Mouse (Mus musculus) heart, embryonic 14.5 days (tissue): ENCODE measurements around the gene Rhbdf2. TPM values are rescaled to one million over a fixed set of nuclear protein-coding genes. Genes with fewer than 3 reads are reported as not detected.

ENCODE experiments used
- ATAC-seq: fragments of 200-750 bp; cut with Nextera tagmentation; 2 replicates; pipeline ENCODE4 v1.8.0; 2017; ENCODE audit warnings: low read depth, moderate TSS enrichment; ENCODE audit not compliant: insufficient number of reproducible peaks, insufficient read depth, low FRiP score
- H3K27ac ChIP-seq, 2 experiments: fragments of 200-500 bp in 1 of 2; fragments of 300-500 bp in 1 of 2; sonication (generic) in 1 of 2; replicated peaks in 1 of 2; 2 replicates each; pipeline ENCODE4 v1.5.1; 2012 to 2014; ENCODE audit warnings: low read depth in 2 of 2, low read length in 2 of 2, control low read depth in 1 of 2, mild to moderate bottlenecking in 1 of 2, mixed read lengths in 1 of 2; ENCODE audit not compliant: control insufficient read depth in 1 of 2, insufficient read depth in 1 of 2
- H3K27me3 ChIP-seq: fragments of 300-500 bp; sonication (generic); 2 replicates; pipeline ENCODE4 v1.6.1; 2014; ENCODE audit warnings: mild to moderate bottlenecking, low read length, control low read depth; ENCODE audit not compliant: control insufficient read depth, insufficient read depth
- H3K36me3 ChIP-seq: fragments of 300-500 bp; sonication (generic); 2 replicates; pipeline ENCODE4 v1.6.1; 2014; ENCODE audit warnings: mild to moderate bottlenecking, control low read depth, low read length, mixed read lengths; ENCODE audit not compliant: control insufficient read depth, insufficient read depth
- H3K4me1 ChIP-seq, 2 experiments: fragments of 200-500 bp in 1 of 2; fragments of 300-500 bp in 1 of 2; sonication (generic) in 1 of 2; 2 replicates each; pipeline ENCODE4 v1.6.1; 2012 to 2014; ENCODE audit warnings: low read length in 2 of 2, control low read depth in 1 of 2, mixed read lengths in 1 of 2; ENCODE audit not compliant: control insufficient read depth in 2 of 2, insufficient read depth in 2 of 2
- H3K4me2 ChIP-seq: fragments of 300-500 bp; sonication (generic); 2 replicates; pipeline ENCODE4 v1.6.1; 2014; ENCODE audit warnings: mild to moderate bottlenecking, low read length
- H3K4me3 ChIP-seq, 2 experiments: fragments of 200-500 bp in 1 of 2; fragments of 300-500 bp in 1 of 2; sonication (generic) in 1 of 2; 2 replicates each; pipeline ENCODE4 v1.5.1; 2012 to 2014; ENCODE audit warnings: low read length in 2 of 2, mild to moderate bottlenecking in 2 of 2, control low read depth in 1 of 2, low read depth in 1 of 2, moderate library complexity in 1 of 2; ENCODE audit not compliant: control insufficient read depth in 1 of 2, insufficient read depth in 1 of 2
- H3K9ac ChIP-seq: fragments of 300-500 bp; sonication (generic); 2 replicates; pipeline ENCODE4 v1.6.1; 2014; ENCODE audit warnings: mild to moderate bottlenecking, low read length
- H3K9me3 ChIP-seq: fragments of 300-500 bp; sonication (generic); 2 replicates; pipeline ENCODE4 v1.6.1; 2016; ENCODE audit warnings: low read length, control low read depth; ENCODE audit not compliant: control insufficient read depth
- WGBS: fragments of 180-500 bp; shearing (Covaris S2); extraction: QIAGEN DNeasy Blood & Tissue Kit; methylation state at CpG from one replicate; pipeline ENCODE4 v1.1.7; 2014; 5-methylcytosine and 5-hydroxymethylcytosine counted together
- polyA plus RNA-seq: library from polyadenylated mRNA; unstranded; fragments of >200 nt; fragmentation: Nextera tagmentation; extraction: Ambion mirVana; gene quantifications from 2 replicates; pipeline ENCODE4 v1.2.1, GENCODE M21; 2014

Gene Rhbdf2
- polyA plus RNA-seq, 1 experiment from 2014 or later: 6.6 TPM

DNA sequence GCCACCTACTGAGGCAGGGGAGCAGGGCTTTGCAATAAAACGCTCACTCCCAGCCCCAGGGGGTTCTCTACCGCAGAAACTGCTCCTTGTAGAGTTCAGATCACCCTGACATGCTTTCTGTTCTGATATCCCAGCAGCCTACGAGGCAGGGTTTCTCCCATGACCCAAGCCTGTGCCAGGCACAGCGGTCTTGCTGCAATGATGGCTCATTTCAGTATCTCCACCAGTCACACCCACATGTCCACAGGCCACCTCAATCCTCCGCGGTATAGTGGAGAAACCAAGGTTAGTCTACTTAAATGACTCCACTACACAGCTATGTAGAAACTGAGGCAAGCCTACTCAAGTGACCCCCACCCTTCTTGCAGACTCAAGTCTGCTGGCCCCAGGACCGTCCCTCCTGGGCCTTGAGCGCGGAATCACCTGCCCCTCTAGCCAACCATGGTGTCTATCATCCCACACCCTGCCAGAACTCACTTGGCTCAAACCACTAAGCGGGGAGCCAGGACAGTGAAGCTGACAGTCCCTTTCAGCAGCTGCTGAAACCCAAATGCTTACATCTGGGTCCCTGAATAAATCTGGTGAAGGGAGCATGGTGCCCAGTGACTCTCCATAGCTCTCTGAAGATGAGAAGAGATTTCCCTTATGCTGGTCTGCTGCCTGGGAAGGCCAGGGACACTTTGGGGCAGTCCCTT lies 6.1 kb downstream of the Rhbdf2 start:
- H3K9me3 ChIP-seq: no peaks in the 10 kb centered on the region
- no peak for ATAC-seq
- no peaks in the 10 kb centered on the region for H3K36me3 ChIP-seq
- peak overlapping the region; percentile 40 to 43 for H3K27ac ChIP-seq
- H3K4me2 ChIP-seq: peak overlapping the region; percentile 89; the same call in 1 of the 2 replicates
- WGBS: 64% methylated on average over 10 of the region's 10 CpGs
- H3K4me3 ChIP-seq: no peak overlapping the region
- H3K27me3 ChIP-seq: no peaks in the 10 kb centered on the region
- peaks cover 63 to 77% of the 10 kb centered on the region in 2 experiments for H3K4me1 ChIP-seq
- no peak overlapping the region for H3K9ac ChIP-seq

DNA sequence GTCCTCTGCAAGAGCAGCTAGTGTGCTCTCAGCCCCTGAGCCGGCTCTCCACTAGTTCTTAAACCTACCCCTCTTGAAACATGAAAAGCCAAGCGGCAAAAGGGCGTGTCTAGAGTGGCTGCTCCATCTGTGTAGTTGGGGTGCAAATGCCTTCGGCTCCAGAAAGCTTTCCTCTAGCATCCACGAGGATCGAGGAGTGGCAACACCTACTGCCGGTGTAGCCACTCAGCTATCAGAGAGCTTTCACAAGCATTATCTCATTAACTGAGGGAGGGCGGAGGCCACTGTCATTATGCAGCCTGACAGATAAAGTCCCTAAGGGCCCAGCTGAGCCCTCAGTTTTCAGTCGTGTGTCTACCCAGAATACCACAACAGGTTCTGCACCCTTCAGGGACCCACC lies 6.7 kb downstream of the Rhbdf2 start:
- no peaks in the 10 kb centered on the region for H3K36me3 ChIP-seq
- H3K9ac ChIP-seq: peak overlapping the region; percentile 19; the same call in 1 of the 2 replicates
- no peak for ATAC-seq
- no peak overlapping the region for H3K27ac ChIP-seq
- H3K9me3 ChIP-seq: no peaks in the 10 kb centered on the region
- H3K4me2 ChIP-seq: 0 out of 2 replicates have a peak overlapping the region, but pooled peaks have one; percentile 5
- no peaks in the 10 kb centered on the region for H3K27me3 ChIP-seq
- H3K4me1 ChIP-seq: peaks cover 61 to 77% of the 10 kb centered on the region in 2 experiments
- 15% methylated on average over 9 of the region's 9 CpGs for WGBS
- no peak overlapping the region for H3K4me3 ChIP-seq

DNA sequence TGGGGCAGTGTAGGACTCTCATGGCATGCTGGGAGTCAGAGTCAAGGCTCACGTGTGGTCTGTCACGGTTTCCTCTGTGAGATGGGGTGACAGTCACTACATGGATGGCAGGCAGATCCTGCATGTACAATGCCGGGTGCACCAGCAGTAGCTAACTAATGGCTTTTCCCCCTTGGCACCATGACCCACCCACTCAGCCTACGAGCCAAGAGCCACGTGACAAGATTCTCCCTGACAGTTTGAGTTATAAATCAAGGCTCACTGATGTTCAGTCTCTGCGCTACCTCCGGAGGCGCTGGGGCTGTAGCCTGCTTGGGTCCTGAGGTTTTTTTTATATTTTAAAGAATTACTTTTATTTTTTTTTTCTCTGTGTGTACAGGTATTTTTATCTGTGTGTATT lies 7.3 kb downstream of the Rhbdf2 start:
- no peaks in the 10 kb centered on the region for H3K36me3 ChIP-seq
- 0 out of 2 replicates have a peak overlapping the region, but pooled peaks have one; percentile 5 for H3K4me2 ChIP-seq
- peaks cover 56 to 73% of the 10 kb centered on the region in 2 experiments for H3K4me1 ChIP-seq
- H3K9me3 ChIP-seq: no peaks in the 10 kb centered on the region
- no peak overlapping the region for H3K27ac ChIP-seq
- H3K4me3 ChIP-seq: no peak overlapping the region
- ATAC-seq: no peak
- no peaks in the 10 kb centered on the region for H3K27me3 ChIP-seq
- H3K9ac ChIP-seq: peak overlapping the region; percentile 19; the same call in 1 of the 2 replicates
- 84% methylated on average over 8 of the region's 8 CpGs for WGBS

DNA sequence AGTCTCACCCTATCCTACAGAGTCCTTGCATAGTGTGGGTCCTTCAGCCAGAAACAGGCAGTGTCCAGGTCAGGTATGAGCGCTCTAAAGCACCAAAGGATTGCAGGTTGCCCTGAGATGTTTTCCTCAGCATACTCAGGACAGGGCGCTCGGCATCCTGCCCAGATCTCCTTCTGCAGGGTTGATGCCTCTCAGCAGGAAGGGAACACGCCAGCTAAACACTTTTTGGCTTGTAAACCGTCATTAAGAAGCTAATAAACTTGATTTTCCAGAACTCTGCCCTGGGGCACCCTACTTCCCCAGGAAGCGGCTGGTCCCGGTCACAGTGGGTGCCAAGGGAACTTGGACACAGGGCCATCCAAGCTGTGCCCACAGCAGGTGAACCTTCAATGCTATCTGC lies 7.7 kb downstream of the Rhbdf2 start:
- H3K4me2 ChIP-seq: no peak overlapping the region
- 90% methylated on average over 7 of the region's 7 CpGs for WGBS
- no peak overlapping the region for H3K27ac ChIP-seq
- no peaks in the 10 kb centered on the region for H3K36me3 ChIP-seq
- H3K9ac ChIP-seq: no peak overlapping the region
- H3K4me1 ChIP-seq: peaks cover 52 to 69% of the 10 kb centered on the region in 2 experiments
- H3K9me3 ChIP-seq: no peaks in the 10 kb centered on the region
- H3K27me3 ChIP-seq: no peaks in the 10 kb centered on the region
- no peak for ATAC-seq
- no peak overlapping the region for H3K4me3 ChIP-seq

DNA sequence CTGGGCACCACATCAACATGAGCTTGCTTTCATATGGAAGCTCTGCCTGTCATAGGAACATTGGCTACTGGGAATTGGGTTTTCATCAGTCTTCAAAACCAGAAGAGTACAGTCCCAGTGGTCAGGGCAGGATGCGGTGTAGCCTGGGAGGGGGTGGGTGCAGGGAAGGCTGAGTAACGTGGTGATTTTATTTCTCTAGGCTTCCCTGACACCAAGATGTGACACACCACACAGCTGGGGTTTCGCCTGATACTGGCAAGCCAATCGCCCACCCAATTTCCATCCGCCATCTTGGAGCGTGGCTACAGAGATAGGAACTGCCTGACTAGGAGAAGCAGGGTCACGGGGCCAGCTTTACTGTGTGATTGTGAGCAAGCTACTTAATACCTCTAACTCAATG lies 8.2 kb downstream of the Rhbdf2 start:
- ATAC-seq: no peak
- H3K4me3 ChIP-seq: no peak overlapping the region
- no peaks in the 10 kb centered on the region for H3K36me3 ChIP-seq
- 90% methylated on average over 7 of the region's 7 CpGs for WGBS
- no peak overlapping the region for H3K4me2 ChIP-seq
- no peaks in the 10 kb centered on the region for H3K27me3 ChIP-seq
- no peak overlapping the region for H3K27ac ChIP-seq
- H3K9me3 ChIP-seq: no peaks in the 10 kb centered on the region
- H3K9ac ChIP-seq: no peak overlapping the region
- H3K4me1 ChIP-seq: peaks cover 52 to 68% of the 10 kb centered on the region in 2 experiments

DNA sequence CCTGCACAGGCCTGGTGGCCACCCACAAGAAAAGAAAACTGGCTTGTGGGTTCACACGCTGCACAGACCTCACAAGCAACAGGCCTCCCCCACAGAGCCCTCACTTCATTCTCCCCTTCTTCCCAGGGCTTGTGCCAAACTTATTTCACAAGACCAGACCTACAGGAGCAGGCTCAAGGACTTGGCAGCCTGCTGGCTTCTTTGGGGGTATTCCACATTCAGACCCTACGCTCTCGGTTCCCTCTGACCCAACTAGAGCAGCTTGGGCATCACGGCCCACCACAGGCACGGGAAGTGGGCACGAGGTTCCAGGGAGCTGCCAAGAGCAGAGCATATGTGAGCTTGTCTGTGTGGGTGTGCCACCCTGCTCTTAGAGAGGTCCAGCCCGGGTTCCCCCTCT lies 9.2 kb downstream of the Rhbdf2 start:
- H3K27ac ChIP-seq: no peak overlapping the region
- peaks cover 43 to 61% of the 10 kb centered on the region in 2 experiments for H3K4me1 ChIP-seq
- 0 out of 2 replicates have a peak overlapping the region, but pooled peaks have one; percentile 7 for H3K9ac ChIP-seq
- no peak overlapping the region for H3K4me2 ChIP-seq
- no peaks in the 10 kb centered on the region for H3K36me3 ChIP-seq
- no peak overlapping the region for H3K4me3 ChIP-seq
- H3K27me3 ChIP-seq: no peaks in the 10 kb centered on the region
- no peaks in the 10 kb centered on the region for H3K9me3 ChIP-seq
- ATAC-seq: no peak
- 86% methylated on average over 7 of the region's 7 CpGs for WGBS

DNA sequence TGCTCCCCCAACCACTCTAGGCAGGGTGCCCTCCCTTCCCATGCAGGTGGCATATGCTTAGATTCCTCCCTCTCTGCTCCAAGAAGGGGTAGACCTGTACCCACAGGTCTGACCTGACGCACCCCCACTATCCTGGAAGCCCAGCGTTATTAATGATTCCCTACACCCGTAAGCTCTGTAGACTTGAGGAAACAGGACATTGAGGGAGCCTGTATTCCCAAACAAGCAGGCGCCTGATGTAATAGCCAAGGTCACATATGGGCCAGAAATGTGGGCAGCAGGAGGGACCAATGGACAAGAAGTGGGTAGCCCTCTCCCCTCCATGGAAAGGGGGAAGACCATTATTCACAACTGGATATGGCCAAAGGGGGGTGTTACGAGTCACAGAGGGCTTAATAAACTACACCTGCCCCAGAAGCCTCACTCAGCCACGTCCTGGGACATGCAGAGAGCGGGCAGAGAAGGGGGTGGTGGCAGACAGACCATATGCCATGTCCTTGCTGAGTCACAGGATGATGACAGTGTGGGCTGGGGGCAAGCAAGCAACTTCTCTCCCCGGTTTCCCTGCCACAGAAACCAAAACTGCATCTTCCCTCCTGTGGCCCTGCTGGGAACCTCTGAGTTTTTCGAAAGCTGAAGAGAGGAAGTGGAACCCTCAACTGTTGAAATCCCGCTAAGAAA lies 10.2 kb downstream of the Rhbdf2 start:
- Histone ChIP-seq H3K4me1 (peaks cover 33 to 50% of the 10 kb centered on the region in 2 experiments), H3K9me3 (no peaks in the 10 kb centered on the region), H3K27ac (peak overlapping the region; percentile 53 to 65), H3K27me3 (no peaks in the 10 kb centered on the region), H3K36me3 (no peaks in the 10 kb centered on the region), H3K4me2 (no peak overlapping the region), H3K9ac (no peak overlapping the region), H3K4me3 (no peak overlapping the region)
- WGBS: 73% methylated on average over 10 of the region's 10 CpGs
- ATAC-seq: 0 out of 2 replicates have a peak, but pooled peaks have one; percentile 5
